Mouse (Mus musculus) cerebral cortex, adult 2 months (tissue): ENCODE measurements around the gene Pcdh8.

Source experiments
- WGBS: fragments of 180-500 bp; shearing (Covaris S2); methylation state at CpG from one replicate; pipeline ENCODE4 v1.1.7; 2018; 5-methylcytosine and 5-hydroxymethylcytosine counted together

The Pcdh8 gene

GRCm38 (mm10) chr14:79771094-79771535 lies at the start of gene Pcdh8:
Gene Pcdh8, minus strand, starts transcription at chr14:79771312.
- WGBS, result under 1% methylated on average over 30 of the region's 30 CpGs

GRCm38 (mm10) chr14:79814709-79815108 lies 43.6 kb upstream of the Pcdh8 start:
- WGBS, result 71% methylated on average over 8 of the region's 8 CpGs

GRCm38 (mm10) chr14:79814084-79814483 lies 43.0 kb upstream of the Pcdh8 start:
- WGBS, result 70% methylated on average over 1 of the region's 1 CpGs

DNA sequence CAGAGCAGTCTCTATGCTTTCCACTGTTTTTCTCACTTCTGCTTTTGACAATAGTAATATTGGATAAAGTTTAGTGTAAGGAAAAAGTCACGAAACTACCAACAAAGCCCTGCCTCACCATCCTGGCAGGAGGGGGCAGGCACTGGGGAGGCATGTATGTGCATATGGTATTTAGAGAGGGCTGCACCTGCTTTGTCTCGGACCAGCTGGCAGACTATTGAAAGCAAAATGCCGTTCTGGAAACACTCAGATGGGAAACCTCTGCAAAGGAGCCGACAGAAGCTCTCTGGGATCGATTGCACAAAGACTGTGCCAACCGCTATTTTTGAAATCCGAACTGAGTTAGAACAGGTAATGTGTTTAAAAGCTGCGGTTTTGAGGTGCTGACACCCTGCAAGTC lies 22.1 kb upstream of the Pcdh8 start:
- WGBS, result 48% methylated on average over 8 of the region's 8 CpGs

- 31% methylated on average over 4 of the region's 4 CpGs for WGBS
Observed at GRCm38 (mm10) chr14:79789535-79789934, 18.4 kb upstream of the Pcdh8 start.

DNA sequence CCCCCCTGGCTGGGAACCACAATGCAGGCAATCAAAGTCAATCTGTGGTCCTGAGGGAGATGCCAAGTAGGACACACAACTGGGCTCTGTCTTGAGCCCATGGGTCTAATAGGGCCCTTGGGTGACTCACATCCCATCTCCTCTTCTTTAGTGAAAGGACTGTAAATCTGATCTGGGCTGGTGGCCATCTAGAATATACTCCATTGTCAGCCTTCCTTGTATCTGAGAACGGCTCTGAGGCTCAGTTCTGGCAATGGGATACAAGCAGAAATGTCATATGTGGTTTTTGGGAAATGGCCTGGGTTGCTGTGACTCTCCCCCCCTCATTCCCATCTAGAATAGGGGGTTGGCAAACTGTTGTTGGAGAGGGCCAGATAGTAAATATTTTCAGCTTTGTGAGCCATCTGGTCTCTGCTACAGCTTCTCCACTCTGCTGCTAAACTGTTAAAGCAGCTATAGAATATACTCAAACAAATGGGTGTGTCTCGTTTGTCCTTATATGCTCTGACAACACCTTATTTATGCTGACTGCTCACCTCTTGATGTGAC lies 17.6 kb upstream of the Pcdh8 start:
- WGBS, result 30% methylated on average over 2 of the region's 2 CpGs

GRCm38 (mm10) chr14:79787918-79788317 lies 16.8 kb upstream of the Pcdh8 start:
- WGBS, result 82% methylated on average over 6 of the region's 6 CpGs

- WGBS, result 76% methylated on average over 4 of the region's 4 CpGs
Observed at GRCm38 (mm10) chr14:79785400-79785799, 14.3 kb upstream of the Pcdh8 start.

DNA sequence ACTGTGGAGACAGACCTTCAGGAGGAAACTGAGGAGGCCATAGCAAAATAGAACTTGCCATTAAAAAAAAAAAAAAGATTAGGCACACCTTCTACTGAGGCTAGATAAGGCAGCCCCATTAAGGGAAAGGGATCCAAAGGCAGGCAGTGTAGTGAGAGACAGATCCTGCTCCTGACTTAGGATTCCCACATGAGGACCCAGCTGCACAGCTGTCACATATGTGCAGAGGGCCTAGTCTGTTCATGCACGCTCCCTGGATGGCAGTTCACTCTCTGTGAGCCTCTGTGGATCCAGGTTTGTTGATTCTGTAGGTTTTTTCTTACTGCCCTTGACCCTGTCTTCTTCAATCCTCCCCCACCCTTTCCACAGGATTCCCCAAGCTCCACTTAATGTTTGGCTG lies 9.8 kb upstream of the Pcdh8 start:
- WGBS, result 89% methylated on average over 1 of the region's 1 CpGs

DNA sequence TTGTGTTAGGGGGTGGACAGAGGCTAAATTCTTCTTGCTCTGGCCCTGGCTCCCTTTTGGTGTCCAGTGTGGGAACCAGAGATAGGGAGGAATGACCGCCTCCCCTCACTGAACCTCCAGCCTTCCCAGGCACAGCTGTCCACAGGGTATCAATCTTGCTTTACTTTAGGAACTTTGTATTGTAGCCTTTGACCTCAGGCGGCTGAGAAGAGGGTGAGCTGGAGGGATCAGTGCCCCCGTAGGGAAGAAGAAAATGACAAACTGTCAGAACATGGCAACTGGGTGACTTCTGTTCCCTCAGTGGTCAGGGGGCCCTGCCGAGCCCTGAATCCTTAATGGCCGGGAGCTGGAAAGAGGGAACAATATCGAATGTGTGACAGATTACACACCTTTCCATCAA lies 9.2 kb upstream of the Pcdh8 start:
- WGBS, result 80% methylated on average over 6 of the region's 6 CpGs

- 76% methylated on average over 4 of the region's 4 CpGs for WGBS
Observed at GRCm38 (mm10) chr14:79779841-79780240, 8.7 kb upstream of the Pcdh8 start.

GRCm38 (mm10) chr14:79773425-79774391 lies 2.6 kb upstream of the Pcdh8 start:
- 3% methylated on average over 44 of the region's 44 CpGs for WGBS

GRCm38 (mm10) chr14:79771802-79772511 lies 845 bp upstream of the Pcdh8 start:
- WGBS, result 13% methylated on average over 20 of the region's 20 CpGs

GRCm38 (mm10) chr14:79770306-79771093 lies 612 bp downstream of the Pcdh8 start:
- 2% methylated on average over 62 of the region's 62 CpGs for WGBS

DNA sequence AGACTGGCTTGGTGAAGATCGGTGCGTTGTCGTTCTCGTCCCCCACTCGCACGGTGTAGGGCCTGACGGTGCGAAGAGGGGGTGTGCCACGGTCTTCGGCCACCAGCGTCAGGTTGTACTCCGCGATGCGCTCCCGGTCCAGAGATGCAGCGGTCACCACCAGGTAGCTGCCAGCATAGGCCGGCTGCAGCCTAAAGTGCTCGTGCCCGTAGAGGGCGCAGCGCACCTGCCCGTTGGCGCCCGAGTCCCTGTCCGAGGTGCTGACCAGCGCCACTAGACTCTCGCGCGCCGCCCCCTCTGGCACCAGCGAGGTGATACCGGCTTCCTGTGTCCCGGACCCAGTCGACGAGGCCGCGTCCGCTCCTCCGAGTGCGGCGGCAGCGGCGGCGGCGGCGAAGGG lies 1.5 kb downstream of the Pcdh8 start:
- WGBS, result 1% methylated on average over 46 of the region's 46 CpGs

DNA sequence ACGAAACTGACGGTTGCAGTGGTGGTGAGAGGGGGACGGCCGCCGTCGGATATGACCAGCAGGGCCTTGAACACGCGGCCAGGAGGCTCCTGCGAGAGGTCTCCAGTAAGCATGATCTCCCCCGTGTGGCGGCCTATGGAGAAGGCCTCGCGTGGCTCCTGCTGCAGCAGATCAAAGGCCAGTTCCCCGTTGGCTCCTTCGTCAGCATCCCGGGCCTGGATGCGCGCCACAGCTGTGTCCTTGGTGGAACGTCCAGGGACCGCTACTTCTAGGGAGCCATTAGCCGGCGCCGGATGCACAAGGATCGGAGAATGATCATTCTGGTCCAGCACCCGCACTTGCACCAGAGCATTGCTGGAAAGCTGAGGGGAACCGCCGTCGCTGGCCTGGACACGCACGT lies 2.1 kb downstream of the Pcdh8 start:
- WGBS, result 4% methylated on average over 30 of the region's 30 CpGs

DNA sequence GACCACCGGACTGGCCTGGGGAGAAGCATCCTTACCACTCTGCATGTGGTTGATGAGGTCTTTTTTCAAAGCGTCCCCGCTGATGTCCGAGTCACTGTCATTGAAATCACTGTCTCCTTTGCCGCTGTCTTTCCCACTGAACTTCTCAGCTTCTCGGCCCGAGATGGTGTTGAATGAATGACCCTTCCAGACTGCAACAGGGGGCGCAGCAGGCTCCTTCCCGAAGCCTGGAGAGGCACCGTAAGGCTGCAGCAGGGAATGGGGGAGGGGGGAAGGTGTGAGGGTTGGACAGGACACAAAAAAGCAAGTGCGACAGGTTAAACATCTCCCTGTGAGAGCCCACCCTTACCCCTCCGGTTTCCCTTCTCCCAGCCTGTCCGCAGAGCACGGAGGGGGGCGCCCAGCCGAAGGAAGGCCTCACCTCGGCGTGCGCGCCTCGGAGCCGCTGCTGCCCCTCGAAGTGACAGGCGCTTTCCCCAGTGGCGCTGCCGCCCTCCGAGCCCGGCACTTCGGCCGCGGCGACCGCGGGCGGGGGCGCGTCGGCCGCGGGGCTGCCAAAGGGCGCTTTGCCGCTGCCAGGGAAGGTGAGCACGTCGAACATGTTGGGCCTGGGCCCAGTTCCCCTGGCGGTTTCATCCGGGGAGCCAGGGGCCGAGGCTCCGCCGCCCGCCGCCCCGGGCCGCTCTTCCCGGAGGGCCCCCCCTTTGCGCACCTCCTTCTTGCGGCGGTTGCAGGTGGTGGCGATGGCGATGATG lies 2.9 kb downstream of the Pcdh8 start:
- WGBS, result 3% methylated on average over 59 of the region's 59 CpGs

DNA sequence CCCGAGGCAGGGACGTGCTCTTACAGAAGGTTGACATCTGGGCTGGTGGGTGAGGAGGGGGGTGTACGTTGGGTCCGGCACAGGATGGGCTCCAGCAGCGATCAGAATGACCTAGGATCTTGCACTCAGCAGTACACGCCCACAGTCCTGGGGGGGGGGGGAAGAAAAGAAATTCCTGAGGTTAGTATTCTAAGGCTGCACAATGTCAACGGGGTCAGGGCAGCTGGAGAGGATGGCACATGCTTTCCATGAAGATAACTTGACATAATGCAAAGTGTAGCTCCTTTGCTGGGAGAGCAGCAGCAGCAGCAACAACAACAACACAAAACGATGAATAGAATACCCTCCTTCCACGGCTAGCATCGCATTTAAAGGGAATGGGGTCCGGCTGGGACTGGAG lies 3.5 kb downstream of the Pcdh8 start:
- WGBS, result 34% methylated on average over 11 of the region's 11 CpGs

GRCm38 (mm10) chr14:79765196-79765765 lies 5.8 kb downstream of the Pcdh8 start:
- WGBS, result 63% methylated on average over 6 of the region's 6 CpGs

DNA sequence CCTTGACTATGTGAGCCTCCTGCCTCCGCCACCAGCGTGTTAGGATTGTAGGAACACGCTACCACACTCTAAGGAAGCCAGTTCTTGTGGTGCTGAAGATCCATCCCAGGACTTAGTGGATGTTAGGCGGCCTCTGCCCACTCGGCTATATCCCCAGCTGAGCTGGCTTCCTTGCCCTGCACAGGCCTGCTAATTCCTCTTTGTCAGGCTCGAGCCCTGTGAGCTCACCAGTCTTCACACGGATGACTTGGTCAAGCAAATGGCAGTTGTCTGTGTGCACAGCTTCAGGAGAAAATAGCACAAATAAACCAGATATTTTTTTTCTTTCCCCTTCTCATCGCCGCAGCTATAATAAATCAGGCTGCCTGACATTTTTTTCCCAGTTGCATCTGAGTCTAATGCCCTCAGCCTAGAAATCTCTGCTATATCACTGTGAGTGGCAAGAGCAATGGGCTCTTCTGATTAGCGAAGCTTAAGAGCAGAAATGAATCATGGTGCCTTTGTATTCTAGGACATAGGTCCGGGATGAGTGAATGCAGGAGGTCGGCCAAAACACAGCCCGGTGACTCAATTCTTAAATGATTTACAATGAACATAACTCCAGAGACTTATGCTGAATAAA lies 16.4 kb downstream of the Pcdh8 start:
- 74% methylated on average over 13 of the region's 13 CpGs for WGBS
